Mouse (Mus musculus) cortical plate, adult 2 months (tissue): ENCODE data around the gene Armc2.

Experiments
- CTCF ChIP-seq: fragments of 200-500 bp; IDR thresholded peaks from 2 replicates; pipeline ENCODE4 v1.5.1; 2011; ENCODE audit warnings: mild to moderate bottlenecking, control low read depth, low read length; ENCODE audit not compliant: insufficient read depth; ENCODE audit errors: extremely low read depth
- POLR2A ChIP-seq: fragments of 200-500 bp; IDR thresholded peaks from 2 replicates; pipeline ENCODE4 v1.6.1; 2011; ENCODE audit warnings: mild to moderate bottlenecking, low read length, control low read depth; ENCODE audit not compliant: insufficient read depth; ENCODE audit errors: extremely low read depth

DNA sequence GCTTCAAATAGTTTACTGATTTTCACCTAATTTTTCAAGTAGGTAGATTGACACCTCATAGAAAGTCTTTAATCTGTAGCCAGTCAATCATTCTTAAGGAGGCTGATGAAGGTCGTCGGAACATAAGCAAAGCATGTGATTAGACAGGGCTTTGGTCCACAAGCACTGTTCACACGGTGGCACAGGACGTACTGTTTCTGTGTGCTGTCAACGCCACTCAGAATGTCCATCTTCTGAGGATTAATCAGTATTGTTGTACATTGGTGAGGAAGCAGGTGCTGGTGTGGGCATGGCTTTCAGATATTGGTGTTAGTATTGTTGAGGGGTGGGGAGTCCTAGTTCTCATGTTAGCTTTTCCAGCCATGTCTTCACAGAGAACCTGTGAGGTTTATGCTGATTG, 128.7 kb downstream of the Armc2 start:
- TF ChIP-seq CTCF (no peak), POLR2A (no peak)
